Mouse (Mus musculus) neural tube, embryonic 14.5 days (tissue): ENCODE measurements around the gene Hnrnpl. TPM values are rescaled to one million over a fixed set of nuclear protein-coding genes. Genes with fewer than 3 reads are reported as not detected.

Experiments used
- ATAC-seq: fragments of 200-750 bp; cut with Nextera tagmentation; 2 replicates; pipeline ENCODE4 v1.8.0; 2017; ENCODE audit warnings: low read depth, mild to moderate bottlenecking, moderate TSS enrichment, moderate library complexity
- H3K27ac ChIP-seq: fragments of 300-500 bp; sonication (generic); 2 replicates; pipeline ENCODE4 v1.5.1; 2014; ENCODE audit warnings: low read depth, mild to moderate bottlenecking, control low read depth, low read length, moderate library complexity, mixed read lengths
- H3K27me3 ChIP-seq: fragments of 300-500 bp; sonication (generic); 2 replicates; pipeline ENCODE4 v1.6.1; 2014; ENCODE audit warnings: low read length; ENCODE audit not compliant: control insufficient read depth, insufficient read depth
- H3K36me3 ChIP-seq: fragments of 300-500 bp; sonication (generic); 2 replicates; pipeline ENCODE4 v1.6.1; 2014; ENCODE audit warnings: low read length, mixed read lengths; ENCODE audit not compliant: control insufficient read depth, insufficient read depth
- H3K4me1 ChIP-seq: fragments of 300-500 bp; sonication (generic); 2 replicates; pipeline ENCODE4 v1.6.1; 2014; ENCODE audit warnings: low read length; ENCODE audit not compliant: control insufficient read depth, insufficient read depth
- H3K4me2 ChIP-seq: fragments of 300-500 bp; sonication (generic); 2 replicates; pipeline ENCODE4 v1.6.1; 2014; ENCODE audit warnings: mild to moderate bottlenecking, low read depth, low read length, control low read depth
- H3K4me3 ChIP-seq: fragments of 300-500 bp; sonication (generic); 2 replicates; pipeline ENCODE4 v1.5.1; 2014; ENCODE audit warnings: low read depth, low read length, control low read depth, mixed read lengths
- H3K9ac ChIP-seq: fragments of 300-500 bp; sonication (generic); replicated peaks from 2 replicates; pipeline ENCODE4 v1.6.1; 2014; ENCODE audit warnings: low read depth, mild to moderate bottlenecking, control low read depth, low read length, mixed read lengths
- H3K9me3 ChIP-seq: fragments of 300-500 bp; sonication (generic); 2 replicates; pipeline ENCODE4 v1.6.1; 2016; ENCODE audit warnings: low read length; ENCODE audit not compliant: control insufficient read depth
- WGBS: fragments of 180-500 bp; shearing (Covaris S2); extraction: QIAGEN DNeasy Blood & Tissue Kit; methylation state at CpG from one replicate; pipeline ENCODE4 v1.1.7; 2014; 5-methylcytosine and 5-hydroxymethylcytosine counted together
- polyA plus RNA-seq: library from polyadenylated mRNA; unstranded; fragments of >200 nt; fragmentation: Nextera tagmentation; extraction: Ambion mirVana; gene quantifications from 2 replicates; pipeline ENCODE4 v1.2.1, GENCODE M21; 2014

Hnrnpl gene
- polyA plus RNA-seq, 1 experiment from 2014 or later: 160 TPM

DNA sequence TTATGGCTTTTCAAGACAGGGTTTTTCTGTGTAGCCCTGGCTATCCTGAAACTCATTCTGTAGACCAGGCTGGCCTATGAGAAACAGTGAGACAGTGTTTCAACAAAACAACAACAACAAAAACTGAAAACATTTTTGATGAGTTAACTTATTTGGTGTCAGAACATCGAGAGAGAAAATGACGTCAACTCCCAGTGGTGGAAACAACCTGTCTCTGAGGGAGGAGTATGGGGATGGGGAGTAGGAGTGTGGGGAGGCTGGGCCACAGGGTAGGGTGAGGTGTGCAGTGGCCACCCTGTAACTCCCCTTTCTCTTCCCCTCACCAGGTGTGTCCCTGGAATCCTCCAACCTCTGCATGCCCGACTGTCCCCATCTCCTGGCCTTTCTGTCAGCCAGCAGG is 13.8 kb upstream of the Hnrnpl start:
- ATAC-seq: no peak
- no peaks in the 10 kb centered on the region for H3K9me3 ChIP-seq
- 77% methylated on average over 3 of the region's 3 CpGs for WGBS
- H3K4me1 ChIP-seq: no peaks in the 10 kb centered on the region
- H3K27ac ChIP-seq: no peak overlapping the region
- no peaks in the 10 kb centered on the region for H3K36me3 ChIP-seq
- no peak overlapping the region for H3K4me2 ChIP-seq
- H3K9ac ChIP-seq: no peak overlapping the region
- no peak overlapping the region for H3K4me3 ChIP-seq
- no peaks in the 10 kb centered on the region for H3K27me3 ChIP-seq

- Histone ChIP-seq H3K36me3 (no peaks in the 10 kb centered on the region), H3K4me3 (no peak overlapping the region), H3K27ac (no peak overlapping the region), H3K9me3 (no peaks in the 10 kb centered on the region), H3K4me1 (no peaks in the 10 kb centered on the region), H3K9ac (no peak overlapping the region), H3K27me3 (no peaks in the 10 kb centered on the region), H3K4me2 (no peak overlapping the region)
- 86% methylated on average over 15 of the region's 15 CpGs for WGBS
- ATAC-seq: no peak
Measured at GRCm38 (mm10) chr7:28795832-28796231, 12.5 kb upstream of the Hnrnpl start.

- Histone ChIP-seq H3K4me3 (peak overlapping the region; percentile 7; the same call in 1 of the 2 replicates), H3K9ac (0 out of 2 replicates have a peak overlapping the region, but pooled peaks have one; percentile 2), H3K4me2 (peak overlapping the region; percentile 35), H3K27me3 (no peaks in the 10 kb centered on the region), H3K27ac (no peak overlapping the region), H3K9me3 (no peaks in the 10 kb centered on the region), H3K4me1 (no peaks in the 10 kb centered on the region), H3K36me3 (no peaks in the 10 kb centered on the region)
- ATAC-seq: peak; percentile 73; the same call in 1 of the 2 replicates
- WGBS: 15% methylated on average over 32 of the region's 32 CpGs
Measured at GRCm38 (mm10) chr7:28796562-28796975, 11.8 kb upstream of the Hnrnpl start.

DNA sequence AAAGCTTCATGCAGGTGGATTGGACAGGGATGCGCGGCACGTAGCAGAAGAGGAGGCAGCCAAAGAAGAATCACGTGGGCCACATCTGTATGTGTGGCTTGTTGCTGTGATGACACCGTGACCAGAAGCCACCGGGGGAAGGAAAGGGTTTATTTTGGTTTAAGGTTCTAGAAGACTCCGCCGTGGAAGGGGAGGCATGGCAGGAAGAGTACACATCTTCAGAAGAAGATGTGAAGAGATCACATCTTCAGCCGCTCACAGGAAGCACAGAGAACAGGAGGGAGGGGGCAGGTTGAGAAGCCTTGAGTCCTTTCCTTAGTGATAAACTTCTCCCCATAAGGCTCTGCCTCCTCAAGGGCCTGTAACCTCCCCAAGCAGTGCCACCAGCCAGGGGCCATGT is 8.3 kb upstream of the Hnrnpl start:
- WGBS: 92% methylated on average over 9 of the region's 9 CpGs
- Histone ChIP-seq H3K36me3 (no peaks in the 10 kb centered on the region), H3K4me1 (no peaks in the 10 kb centered on the region), H3K9ac (no peak overlapping the region), H3K4me2 (no peak overlapping the region), H3K27me3 (no peaks in the 10 kb centered on the region), H3K27ac (no peak overlapping the region), H3K4me3 (no peak overlapping the region), H3K9me3 (no peaks in the 10 kb centered on the region)
- no peak for ATAC-seq

DNA sequence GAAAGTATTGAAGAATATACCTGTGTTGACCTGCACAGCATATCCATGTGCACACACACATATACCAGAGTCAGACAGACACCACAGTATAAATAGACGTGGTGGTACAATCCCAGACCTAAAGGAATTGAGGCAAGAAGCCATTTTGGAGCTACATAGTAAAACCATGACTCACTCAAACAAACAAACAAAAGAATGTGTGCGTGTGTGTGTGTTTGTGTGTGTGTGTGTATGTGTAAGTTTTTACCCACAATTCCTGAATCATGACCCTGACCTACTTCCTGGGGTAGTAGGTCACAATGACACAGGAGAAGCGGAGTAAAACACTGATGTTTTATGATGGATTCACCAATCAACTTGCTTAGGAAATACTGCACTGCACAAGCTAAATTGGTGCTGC is 6.9 kb upstream of the Hnrnpl start:
- no peak overlapping the region for H3K9ac ChIP-seq
- no peaks in the 10 kb centered on the region for H3K9me3 ChIP-seq
- no peaks in the 10 kb centered on the region for H3K27me3 ChIP-seq
- WGBS: 69% methylated on average over 3 of the region's 3 CpGs
- H3K4me3 ChIP-seq: no peak overlapping the region
- no peaks in the 10 kb centered on the region for H3K36me3 ChIP-seq
- no peak overlapping the region for H3K27ac ChIP-seq
- H3K4me2 ChIP-seq: no peak overlapping the region
- ATAC-seq: no peak
- no peaks in the 10 kb centered on the region for H3K4me1 ChIP-seq

DNA sequence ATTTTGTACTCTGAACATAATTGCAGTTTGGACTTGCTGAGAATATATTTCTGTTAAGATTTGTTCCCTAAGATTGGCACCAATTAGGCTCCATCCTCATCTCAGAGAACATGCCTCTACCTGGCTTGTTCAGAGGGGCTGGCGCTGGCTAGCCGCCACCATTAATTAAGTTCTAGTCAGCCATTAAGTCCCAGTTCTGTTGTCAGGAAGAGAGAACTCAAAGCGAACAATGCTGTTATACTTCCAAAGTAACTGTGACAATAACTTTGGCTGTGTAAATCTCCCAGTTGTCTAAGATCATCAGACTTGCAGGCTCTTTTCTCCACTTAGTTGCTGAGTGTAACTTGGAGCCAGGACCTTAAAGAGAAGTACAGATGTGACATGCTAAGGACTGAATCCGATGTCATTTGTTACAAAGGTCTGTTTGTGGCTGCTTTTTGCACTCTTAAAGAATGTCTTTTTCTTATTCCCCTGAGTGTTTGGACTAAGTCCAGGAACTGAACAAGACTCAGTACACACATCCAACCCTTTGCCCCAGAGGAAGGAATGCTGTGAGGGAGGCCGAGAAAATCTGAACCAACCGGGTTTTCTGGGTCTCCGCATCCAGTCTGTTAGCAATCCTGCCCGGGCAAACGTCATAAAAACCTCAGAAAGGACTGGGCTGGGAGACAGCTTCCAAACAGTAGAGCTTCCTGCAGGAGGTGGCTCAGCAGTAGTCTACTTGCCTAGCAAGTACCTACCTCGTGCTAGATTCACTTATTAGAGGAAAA is 6.3 kb upstream of the Hnrnpl start:
- H3K27ac ChIP-seq: peak overlapping the region; percentile 0; the same call in 1 of the 2 replicates
- WGBS: 15% methylated on average over 10 of the region's 10 CpGs
- H3K36me3 ChIP-seq: no peaks in the 10 kb centered on the region
- H3K4me2 ChIP-seq: no peak overlapping the region
- no peaks in the 10 kb centered on the region for H3K9me3 ChIP-seq
- H3K9ac ChIP-seq: no peak overlapping the region
- H3K4me3 ChIP-seq: no peak overlapping the region
- H3K27me3 ChIP-seq: no peaks in the 10 kb centered on the region
- no peak for ATAC-seq
- H3K4me1 ChIP-seq: no peaks in the 10 kb centered on the region

DNA sequence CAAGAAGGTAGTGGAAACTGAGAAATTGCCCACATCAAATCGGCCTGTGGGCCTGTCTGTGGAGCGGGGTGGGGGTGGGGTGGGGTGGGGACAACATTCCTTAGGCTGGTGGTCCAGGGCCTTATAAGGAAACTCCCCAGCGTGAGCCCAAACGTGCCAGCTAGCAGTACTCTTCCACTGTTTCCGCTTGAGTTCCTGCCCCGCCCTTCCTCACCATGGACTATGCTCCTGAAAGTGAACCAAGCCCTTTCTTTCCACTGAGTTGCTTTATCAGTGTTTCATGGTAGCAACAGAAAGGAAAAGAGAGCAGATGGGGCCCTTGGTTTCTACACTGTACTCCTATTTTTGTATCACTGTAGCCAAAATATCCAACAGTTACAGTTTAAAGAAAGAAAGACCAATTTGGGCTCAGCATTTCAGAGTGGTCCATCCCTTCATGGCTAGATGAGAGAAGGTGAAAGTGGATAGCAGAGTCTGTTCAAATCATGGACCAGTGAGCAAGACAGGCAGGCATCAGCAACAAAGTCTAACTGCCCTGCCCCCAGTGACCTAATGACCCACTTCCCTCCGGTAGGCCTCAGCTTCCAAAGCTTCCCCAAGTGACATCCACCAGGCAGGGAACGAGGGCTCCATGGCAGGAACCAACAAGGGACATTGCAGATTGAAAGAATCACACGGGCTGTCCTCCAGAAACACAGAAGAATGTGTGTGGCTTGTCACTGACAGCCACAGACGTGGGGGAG is 5.3 kb upstream of the Hnrnpl start:
- Histone ChIP-seq H3K36me3 (no peaks in the 10 kb centered on the region), H3K4me3 (no peak overlapping the region), H3K4me1 (peaks cover 5% of the 10 kb centered on the region), H3K9me3 (no peaks in the 10 kb centered on the region), H3K9ac (no peak overlapping the region), H3K4me2 (no peak overlapping the region), H3K27ac (peak overlapping the region; percentile 0; the same call in 1 of the 2 replicates), H3K27me3 (no peaks in the 10 kb centered on the region)
- 5% methylated on average over 10 of the region's 10 CpGs for WGBS
- no peak for ATAC-seq

GRCm38 (mm10) chr7:28803756-28804155 is 4.6 kb upstream of the Hnrnpl start:
- Histone ChIP-seq H3K27ac (no peak overlapping the region), H3K9ac (no peak overlapping the region)

DNA sequence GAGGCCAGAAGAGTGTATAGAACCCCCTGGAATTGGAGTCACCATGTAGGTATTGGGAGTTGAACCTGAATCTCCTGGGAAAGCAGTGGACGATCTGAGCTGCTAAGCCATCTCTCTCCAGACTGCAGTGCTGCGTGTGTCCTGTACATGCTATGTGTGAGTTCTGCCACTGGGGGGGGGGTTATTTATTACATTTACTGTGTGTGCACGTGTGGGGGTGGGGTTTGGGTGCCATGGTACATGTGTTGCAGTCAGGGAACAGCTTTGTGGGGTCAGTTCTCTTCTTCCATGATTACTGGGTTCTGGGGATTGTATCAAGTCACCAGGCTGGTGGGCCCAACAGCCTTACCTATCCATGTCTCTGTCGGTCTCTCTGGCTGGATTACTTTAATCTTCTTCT is 1.5 kb upstream of the Hnrnpl start:
- H3K9me3 ChIP-seq: no peaks in the 10 kb centered on the region
- no peaks in the 10 kb centered on the region for H3K27me3 ChIP-seq
- H3K4me2 ChIP-seq: no peak overlapping the region
- peaks cover 10% of the 10 kb centered on the region for H3K4me1 ChIP-seq
- no peaks in the 10 kb centered on the region; the same call in 1 of the 2 replicates for H3K36me3 ChIP-seq
- no peak overlapping the region for H3K27ac ChIP-seq
- no peak overlapping the region for H3K4me3 ChIP-seq
- ATAC-seq: no peak
- 67% methylated on average over 4 of the region's 4 CpGs for WGBS
- H3K9ac ChIP-seq: no peak overlapping the region

More at GRCm38 (mm10) chr7:28803756-28804155, 4.6 kb upstream of the Hnrnpl start:
- Histone ChIP-seq H3K4me2 (no peak overlapping the region), H3K4me1 (peaks cover 8% of the 10 kb centered on the region), H3K9me3 (no peaks in the 10 kb centered on the region), H3K4me3 (no peak overlapping the region), H3K36me3 (no peaks in the 10 kb centered on the region), H3K27me3 (no peaks in the 10 kb centered on the region)
- no peak for ATAC-seq
- 45% methylated on average over 4 of the region's 4 CpGs for WGBS
